Mouse (Mus musculus): ENCODE results near the gene Ackr3.

Ackr3 gene

DNA sequence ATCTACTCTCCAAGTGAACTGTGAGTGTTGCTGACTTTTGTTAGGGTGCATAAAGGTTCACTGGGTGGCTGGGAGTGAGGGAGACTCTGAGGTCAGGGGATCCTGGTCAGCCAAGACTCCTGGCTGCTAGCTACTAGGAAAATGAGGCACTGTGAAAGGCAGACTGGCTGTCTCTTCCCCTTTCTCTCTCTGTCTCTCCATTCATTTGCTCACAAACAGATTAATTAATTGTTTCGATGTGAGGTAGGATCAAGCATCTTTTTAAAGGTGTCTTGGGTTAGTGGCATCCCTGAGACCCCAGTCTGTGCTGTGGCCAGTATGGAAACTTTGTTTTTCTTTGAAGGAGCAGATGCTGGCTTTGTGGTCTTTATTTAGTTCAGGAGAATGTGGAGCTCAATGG is 1.0 kb downstream of the Ackr3 start:
- DNase-seq (ENCODE audit: low spot score) = no peak

- DNase-seq (ENCODE audit: low spot score) = peak; percentile 84
Observed at GRCm38 (mm10) chr1:90205223-90205622, 1.4 kb downstream of the Ackr3 start.

GRCm38 (mm10) chr1:90206684-90207083 is 2.9 kb downstream of the Ackr3 start:
- no peak for DNase-seq (ENCODE audit: low spot score)

DNA sequence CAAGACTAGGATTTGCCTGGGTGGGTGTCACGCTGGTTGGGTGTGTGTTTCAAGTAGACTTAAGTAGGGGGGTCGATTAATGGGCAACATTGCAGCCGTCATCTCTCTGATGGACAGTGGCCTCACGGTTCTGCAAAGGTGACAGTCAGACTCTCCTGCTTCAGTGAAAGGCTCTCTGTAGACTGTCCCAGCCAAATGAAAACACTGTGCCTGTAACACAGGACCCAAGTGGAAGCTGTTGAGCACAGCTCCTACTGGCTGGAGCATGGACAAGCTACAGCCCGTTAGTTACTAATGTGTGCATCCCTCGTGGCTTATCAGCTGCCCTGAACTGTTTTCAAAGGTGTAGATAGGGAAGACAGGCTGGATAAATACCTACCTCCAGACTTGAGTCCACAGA is 3.5 kb downstream of the Ackr3 start:
- no peak for DNase-seq (ENCODE audit: low spot score)

DNA sequence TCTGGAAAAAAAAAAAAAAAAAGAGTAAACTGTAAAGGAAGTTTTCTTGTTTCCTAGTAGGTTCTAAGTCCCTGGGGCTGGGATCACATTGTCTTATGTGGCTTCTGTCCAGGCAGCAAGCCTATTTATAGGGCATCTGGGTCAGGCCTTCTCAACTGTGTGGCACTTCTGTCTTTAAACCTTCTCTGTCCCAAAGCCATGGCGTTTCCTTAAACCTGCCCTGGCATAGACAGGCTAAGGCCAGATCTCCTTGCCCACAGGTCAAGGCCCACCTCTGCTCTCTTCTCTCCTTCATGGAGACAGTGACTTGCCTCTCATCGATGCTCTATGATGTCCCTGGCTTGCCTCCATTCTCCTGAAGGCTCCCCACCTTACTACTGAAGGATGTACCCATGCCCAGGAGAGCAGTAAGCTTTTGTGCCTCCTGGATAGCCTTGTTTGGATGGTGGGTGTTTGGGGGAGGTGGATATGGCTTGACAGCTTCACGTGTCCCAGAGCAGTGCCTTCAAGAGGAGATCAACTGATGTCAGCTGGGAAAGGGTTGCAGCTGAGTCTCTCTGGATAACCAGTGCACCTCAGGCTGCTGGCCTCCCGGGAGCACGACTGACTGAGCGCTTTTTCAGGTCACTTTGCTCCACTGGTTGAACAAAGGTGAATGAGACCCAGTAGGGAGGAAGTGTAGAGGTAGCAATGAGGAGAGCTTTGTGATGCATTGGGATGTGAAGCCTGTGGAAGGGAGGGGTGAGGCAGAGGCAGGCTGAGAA is 4.1 kb downstream of the Ackr3 start:
- no peak for DNase-seq (ENCODE audit: low spot score)

GRCm38 (mm10) chr1:90208503-90208860 is 4.7 kb downstream of the Ackr3 start:
- DNase-seq (ENCODE audit: low spot score) = no peak

DNA sequence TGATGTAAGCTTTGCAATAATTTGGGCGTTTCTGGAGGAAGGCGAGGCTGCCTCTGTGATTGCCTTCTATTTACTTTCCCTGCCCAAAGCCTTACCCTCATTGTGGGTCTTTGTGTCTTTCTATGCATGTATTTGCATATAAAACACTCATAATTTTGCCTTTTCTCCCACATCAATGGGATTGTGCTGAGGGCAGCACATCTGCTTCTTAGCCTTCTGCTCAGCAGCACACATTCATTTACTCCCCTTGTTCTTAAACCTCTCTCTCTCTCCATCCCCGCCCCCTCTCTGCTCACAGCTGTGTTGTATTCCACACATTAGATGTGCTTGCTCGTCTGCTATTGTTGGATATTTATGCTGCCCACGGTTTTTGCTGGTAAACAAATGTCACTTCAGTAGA is 5.3 kb downstream of the Ackr3 start:
- DNase-seq (ENCODE audit: low spot score) = no peak

DNA sequence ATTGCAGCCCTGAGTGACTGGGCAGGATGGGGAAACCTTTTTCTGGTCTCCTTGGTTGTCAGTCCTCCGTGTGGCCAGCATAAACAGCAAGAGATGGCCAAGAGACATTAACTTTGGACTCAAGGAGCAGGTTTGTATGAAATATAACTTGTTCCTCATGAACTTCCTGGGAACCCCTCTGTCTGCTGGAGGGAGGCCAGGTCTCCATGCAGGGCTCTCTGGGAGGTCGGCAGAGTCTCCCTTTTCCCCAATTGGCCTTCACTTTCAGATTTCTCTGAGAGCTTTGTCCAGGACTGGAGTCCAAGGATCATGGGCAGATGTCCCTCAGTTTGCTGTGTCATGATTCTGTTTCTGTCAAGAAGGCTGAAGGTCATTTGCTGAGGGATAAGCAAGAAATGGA is 6.0 kb downstream of the Ackr3 start:
- DNase-seq (ENCODE audit: low spot score) = no peak

DNA sequence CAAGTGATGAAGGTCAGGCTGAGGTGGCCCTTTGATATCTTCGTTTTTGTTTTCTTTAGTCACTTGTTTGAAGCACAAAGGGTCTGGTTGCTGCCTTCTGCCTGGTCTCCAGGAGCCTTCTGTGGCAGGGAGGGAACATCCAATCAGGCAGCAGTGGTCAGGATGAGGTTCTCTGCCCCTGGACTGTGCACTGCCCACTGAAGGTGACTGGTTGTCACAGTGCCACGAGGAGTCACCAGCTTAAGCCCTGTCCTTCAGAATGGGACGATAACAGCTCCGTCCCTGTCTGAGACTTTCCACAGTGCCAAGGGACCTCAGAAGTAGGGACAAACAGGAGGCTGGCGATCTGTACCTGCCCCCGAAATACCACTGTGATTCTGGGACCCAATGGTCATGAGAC is 6.6 kb downstream of the Ackr3 start:
- DNase-seq (ENCODE audit: low spot score) = no peak

GRCm38 (mm10) chr1:90210761-90211160 is 7.0 kb downstream of the Ackr3 start:
- no peak for DNase-seq (ENCODE audit: low spot score)

- DNase-seq (ENCODE audit: low spot score) = no peak
Observed at GRCm38 (mm10) chr1:90212376-90212775, 8.6 kb downstream of the Ackr3 start.

DNA sequence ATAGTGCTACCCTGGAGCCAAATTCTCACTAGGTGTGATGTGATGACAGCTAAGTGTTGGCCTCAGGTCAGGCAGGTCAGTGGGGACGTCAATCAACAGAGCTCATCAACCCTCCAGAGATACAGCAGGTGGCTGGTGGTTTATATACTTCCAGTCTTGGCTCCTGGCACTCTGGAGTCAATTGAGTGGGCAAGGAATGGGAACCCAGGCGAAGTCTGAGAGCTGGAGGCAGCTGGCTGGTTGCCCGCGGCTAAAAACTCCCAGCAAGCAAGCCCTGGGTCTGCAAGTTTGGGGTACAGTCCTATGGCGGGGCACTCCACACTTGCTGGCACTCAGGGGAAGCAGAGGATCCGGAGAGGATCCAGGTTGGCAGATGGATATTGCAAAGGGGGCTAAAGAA is 9.1 kb downstream of the Ackr3 start:
- DNase-seq (ENCODE audit: low spot score) = no peak

- DNase-seq (ENCODE audit: low spot score) = no peak
Observed at GRCm38 (mm10) chr1:90214021-90214420, 10.2 kb downstream of the Ackr3 start.

- no peak for DNase-seq (ENCODE audit: low spot score)
Observed at GRCm38 (mm10) chr1:90214926-90215325, 11.1 kb downstream of the Ackr3 start.

- DNase-seq (ENCODE audit: low spot score) = no peak
Observed at GRCm38 (mm10) chr1:90215881-90216280, 12.1 kb downstream of the Ackr3 start.

DNA sequence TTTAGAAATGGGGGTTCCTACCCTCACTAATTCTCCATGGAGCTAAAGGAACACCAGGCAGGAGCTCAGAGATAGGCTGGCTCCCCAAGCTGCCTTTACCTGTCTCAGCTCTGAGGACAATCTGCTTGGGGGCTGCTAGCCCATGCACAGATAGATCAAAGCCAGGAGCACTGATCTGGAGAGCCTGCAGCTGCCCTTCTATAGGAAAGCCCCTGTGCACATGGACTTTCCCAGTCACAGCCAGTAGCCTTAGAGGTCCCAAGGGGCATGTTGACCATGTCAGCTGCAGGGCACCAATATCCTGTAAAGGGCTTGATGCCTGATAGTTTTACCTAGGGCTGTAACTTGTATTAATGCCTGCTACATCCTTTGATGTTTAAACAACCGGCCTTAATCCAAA is 12.6 kb downstream of the Ackr3 start:
- DNase-seq (ENCODE audit: low spot score) = no peak

DNA sequence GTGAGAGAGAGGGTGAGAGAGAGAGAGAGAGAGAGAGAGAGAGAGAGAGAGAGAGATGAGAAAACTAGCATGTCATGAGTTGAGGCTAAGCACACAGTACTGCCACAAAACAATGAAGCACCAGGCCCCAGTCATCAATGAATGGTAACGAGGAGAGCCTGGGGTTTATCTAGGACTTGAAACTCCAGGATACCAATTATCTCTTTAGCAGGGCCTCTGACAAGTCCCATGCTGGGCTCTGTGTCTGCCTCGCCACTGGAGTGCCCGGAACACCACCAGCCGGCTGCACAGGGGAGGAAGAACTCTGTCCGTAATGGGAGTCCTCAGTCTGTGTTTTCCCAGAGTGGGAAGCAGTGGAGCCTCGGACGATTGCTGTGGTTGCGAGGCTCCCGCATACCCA is 16.5 kb downstream of the Ackr3 start:
- no peak for DNase-seq (ENCODE audit: low spot score)

- DNase-seq (ENCODE audit: low spot score) = no peak
Observed at GRCm38 (mm10) chr1:90220844-90221243, 17.1 kb downstream of the Ackr3 start.

DNA sequence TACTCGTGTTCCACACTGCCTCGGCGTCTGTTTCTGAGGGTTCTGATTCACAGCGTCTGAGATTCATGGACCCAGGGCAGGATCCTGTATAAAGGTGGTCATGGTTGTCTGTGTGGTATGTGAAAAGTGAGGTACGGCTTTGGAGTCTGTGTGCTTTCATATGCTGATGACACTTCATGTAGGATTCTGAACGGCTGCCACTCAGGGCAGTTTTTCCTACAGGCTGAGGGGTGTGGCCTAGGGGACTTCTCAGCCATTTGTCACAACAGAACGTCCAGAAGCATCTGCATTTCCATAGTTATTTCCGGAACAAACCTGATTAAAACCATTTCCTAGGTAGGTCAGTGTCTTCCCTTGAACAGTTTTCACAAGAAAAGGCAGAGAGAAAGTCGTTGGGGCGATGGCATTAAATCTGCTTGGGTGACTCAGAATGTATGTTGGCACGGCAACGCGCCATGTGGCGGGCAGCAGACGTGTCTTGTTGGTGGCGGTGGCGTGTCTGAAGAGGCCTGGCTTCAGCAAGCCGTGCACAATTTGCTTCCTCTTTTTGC is 18.1 kb downstream of the Ackr3 start:
- DNase-seq (ENCODE audit: low spot score) = peak; percentile 73

- no peak for DNase-seq (ENCODE audit: low spot score)
Observed at GRCm38 (mm10) chr1:90222427-90222901, 18.7 kb downstream of the Ackr3 start.

- DNase-seq (ENCODE audit: low spot score) = no peak
Observed at GRCm38 (mm10) chr1:90223006-90223405, 19.2 kb downstream of the Ackr3 start.

- DNase-seq (ENCODE audit: low spot score) = no peak
Observed at GRCm38 (mm10) chr1:90225603-90226254, 21.9 kb downstream of the Ackr3 start.

DNA sequence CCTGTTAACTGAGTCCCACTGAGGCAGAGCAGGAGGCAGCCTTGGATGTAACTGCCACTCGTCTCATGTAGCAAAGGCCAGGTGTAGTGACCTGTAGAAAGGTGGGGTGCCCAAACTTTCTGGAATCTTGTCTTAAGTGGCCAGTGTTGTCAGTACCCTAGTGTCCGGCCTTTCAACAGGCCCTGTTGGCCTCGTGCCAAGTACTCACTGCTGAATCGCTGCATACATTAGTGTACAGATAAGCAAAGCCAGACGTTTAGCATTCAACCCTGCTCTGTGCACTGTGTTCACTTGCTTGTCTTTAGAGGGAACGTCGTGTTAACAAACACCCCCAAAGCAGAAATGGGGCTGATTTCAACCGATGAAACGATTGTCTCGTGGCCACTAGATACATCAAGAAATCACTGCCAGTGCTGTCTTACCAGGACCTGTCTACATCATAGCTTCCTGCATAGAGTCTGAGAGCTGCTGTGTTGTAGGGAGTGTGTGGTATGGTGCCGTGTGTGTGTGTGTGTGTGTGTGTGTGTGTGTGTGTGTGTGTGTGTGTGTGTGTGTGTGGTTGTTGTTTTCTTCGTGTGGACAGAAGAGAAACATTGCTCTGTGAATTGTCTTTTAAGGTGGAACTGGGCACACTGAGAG is 24.0 kb downstream of the Ackr3 start:
- DNase-seq (ENCODE audit: low spot score) = peak; percentile 53
